Mouse (Mus musculus): Measurements from ENCODE around the gene Zfp746.
A peak's percentile ranks its signal among the peaks of the same experiment; 100 is the strongest.

Gene Zfp746

DNA sequence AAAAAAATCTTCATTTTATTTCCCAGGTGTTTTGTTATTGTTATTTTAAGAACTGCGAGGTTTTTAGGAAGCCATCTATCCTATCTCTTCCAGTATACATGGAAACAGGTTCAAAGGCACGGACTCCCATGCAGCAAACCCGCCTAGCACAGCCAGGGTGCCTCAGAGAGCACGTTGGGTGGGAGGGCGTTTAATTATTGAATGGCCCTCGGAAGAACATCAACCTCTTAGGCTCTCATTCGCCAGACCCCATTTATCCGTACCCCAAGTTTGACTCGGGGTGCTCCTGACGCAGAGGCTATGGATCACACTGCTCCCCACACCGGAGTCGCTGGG, 39.3 kb downstream of the Zfp746 start:
- ATAC-seq (ENCODE audit: low TSS enrichment), result no peak

DNA sequence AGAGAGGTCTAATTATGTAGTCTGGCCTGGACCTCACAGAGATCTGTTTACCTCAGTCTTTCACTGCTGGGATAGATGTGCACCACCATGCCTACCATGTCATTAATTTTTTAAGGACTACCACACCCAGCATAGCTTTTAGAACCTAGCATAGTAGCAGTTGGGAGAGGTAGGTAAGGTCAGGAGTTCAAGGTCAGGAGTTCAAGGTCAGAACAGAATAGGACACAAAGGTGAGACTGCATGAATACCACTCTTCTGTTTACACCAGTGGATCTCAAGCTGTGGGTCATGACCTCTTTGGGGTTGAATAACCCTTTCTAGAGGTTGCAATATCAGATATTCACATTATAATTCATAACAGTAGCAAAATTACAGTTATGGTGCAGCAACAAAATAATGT, 53.7 kb downstream of the Zfp746 start:
- ATAC-seq (ENCODE audit: low TSS enrichment), result no peak

GRCm38 (mm10) chr6:48025905-48026660, 60.3 kb downstream of the Zfp746 start:
- no peak for ATAC-seq (ENCODE audit: low TSS enrichment)

DNA sequence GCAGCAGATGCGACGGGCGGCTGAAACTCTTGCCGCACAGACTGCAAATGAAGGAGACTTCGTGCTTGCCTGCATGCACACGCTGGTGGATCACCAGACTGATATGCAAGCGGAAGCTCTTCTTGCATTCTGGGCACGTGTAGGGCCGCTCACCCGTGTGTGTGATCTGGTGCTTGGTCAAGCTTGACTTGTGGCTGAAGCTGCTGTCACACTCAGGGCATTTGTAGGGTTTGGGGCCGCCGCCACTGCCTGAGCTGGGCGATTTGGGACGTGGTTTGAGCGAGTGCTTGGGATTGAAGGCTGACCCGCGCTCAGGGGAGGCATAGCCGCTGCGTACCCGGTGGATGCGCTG, 61.4 kb downstream of the Zfp746 start:
- ATAC-seq (ENCODE audit: low TSS enrichment), result no peak

DNA sequence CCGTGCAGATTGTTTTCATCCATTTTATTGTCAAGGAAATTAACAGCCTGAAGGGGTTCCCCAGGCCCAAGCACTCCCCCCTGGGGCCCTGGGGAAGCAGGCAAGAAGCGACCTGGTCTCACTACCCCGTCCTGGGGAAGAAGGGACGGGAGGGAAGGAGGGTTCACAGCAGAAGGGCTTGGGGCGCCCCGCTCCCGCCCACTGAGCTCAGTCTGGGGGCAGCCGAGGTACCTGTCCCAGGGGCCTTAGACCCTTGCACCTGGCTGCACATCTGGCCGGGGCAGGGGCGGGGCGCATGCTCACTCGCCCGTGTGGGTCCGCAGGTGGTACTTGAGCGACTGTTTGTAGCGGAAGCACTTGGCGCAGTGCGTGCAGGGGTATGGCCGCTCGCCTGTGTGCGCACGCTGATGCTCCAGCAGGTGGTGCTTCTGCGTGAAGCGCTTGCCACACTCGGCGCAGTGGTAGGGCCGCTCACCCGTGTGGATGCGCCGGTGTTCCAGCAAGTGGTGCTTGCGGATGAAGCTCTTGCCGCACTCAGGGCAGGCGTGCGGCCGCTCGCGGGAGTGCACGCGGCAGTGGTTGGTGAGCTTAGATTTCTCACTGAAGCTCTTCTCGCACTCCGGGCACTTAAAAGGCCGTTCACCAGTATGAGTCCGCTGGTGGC, 61.9 kb downstream of the Zfp746 start:
- ATAC-seq (ENCODE audit: low TSS enrichment), result no peak

GRCm38 (mm10) chr6:48022672-48023071, 63.7 kb downstream of the Zfp746 start:
- no peak for ATAC-seq (ENCODE audit: low TSS enrichment)

GRCm38 (mm10) chr6:48021678-48022077, 64.7 kb downstream of the Zfp746 start:
- ATAC-seq (ENCODE audit: low TSS enrichment), result peak; percentile 68

DNA sequence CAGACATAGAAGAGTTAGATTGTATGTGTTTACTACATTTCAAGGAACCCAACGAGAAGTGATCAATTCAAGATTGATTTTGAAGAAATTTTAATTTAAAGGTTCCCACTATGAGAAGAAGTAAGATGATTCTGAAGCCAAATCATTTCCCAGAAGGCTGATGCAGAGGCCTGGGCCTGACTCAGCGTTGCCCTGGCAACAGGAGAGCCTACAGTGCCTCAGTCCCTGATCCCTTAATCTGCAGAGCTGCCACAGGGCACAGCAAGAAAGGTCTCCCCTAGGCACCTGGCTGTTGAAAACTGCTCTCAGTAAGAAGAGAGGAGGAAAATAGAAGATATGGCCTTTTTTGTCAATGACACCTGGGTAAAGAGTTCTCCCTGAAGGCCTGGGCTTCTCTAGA, 66.4 kb downstream of the Zfp746 start:
- peak; percentile 54; the same call in 1 of the 2 replicates for ATAC-seq (ENCODE audit: low TSS enrichment)

DNA sequence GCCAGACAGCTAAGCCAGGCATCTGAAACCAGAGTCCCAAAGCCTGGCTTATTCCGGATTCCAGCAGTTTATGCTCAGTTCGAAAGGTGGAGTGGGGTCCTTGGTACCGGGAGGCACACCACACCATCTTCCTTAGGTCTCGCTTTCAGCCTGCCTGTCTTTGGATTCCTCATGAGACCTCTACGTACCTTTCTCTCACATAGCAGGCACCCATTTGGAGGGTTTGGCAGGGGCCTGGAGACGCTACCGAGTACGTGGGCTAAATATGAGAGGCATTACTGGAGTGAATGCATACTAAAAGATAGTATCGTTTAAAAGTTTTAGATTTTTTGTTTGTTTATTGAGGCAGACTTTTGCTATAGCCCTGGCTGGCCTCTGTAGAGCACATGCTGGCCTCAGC, 69.6 kb downstream of the Zfp746 start:
- no peak for ATAC-seq (ENCODE audit: low TSS enrichment)

DNA sequence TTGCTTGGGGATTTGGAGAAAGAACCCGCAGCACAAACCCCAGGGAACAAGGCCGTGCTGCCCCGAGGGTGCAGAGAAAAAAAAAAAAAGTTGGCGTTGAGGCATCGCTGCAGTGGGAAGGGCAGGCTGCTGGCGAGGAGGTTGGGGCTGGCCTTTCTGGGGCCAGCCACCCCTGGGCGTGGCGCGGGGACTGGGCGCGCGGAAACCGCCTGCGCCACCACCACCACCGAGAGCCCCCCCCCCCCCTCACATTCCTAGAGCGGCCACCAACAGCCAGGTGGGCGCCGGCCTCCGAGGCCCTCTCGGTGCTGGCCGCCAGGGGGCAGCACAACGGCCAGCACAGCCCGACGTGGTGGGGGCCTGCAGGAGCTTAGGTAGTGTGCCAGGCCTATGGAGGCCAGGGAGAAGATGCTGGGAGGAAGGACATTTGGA, 70.3 kb downstream of the Zfp746 start:
- ATAC-seq (ENCODE audit: low TSS enrichment), result peak; percentile 89
